Mouse (Mus musculus): ENCODE measurements around the gene Coq3.

- TF ChIP-seq CTCF (IDR thresholded peaks at IDR 0.05; ENCODE audit: control insufficient read depth, insufficient read depth, low read length): no peak
- no peak for TF ChIP-seq POLR2A (IDR thresholded peaks at IDR 0.05; ENCODE audit: borderline replicate concordance, control insufficient read depth, low read depth, low read length)
These were observed 72.8 kb downstream of the Coq3 start for GRCm38 (mm10) chr4:21952255-21952654.

Measured in bone marrow, adult 2 months (tissue).